Mouse (Mus musculus) hindbrain, embryonic 12.5 days (tissue): ENCODE measurements around the gene Tfap4. TPM values are rescaled to one million over a fixed set of nuclear protein-coding genes. Genes with fewer than 3 reads are reported as not detected.

ENCODE experiments used
- ATAC-seq: fragments of 200-750 bp; cut with Nextera tagmentation; 2 replicates; pipeline ENCODE4 v1.8.0; 2017; ENCODE audit warnings: moderate TSS enrichment; ENCODE audit not compliant: low FRiP score
- H3K27ac ChIP-seq: fragments of 300-500 bp; sonication (generic); 2 replicates; pipeline ENCODE4 v1.5.1; 2016; ENCODE audit warnings: mild to moderate bottlenecking
- H3K27me3 ChIP-seq: fragments of 300-500 bp; sonication (generic); 2 replicates; pipeline ENCODE4 v1.6.1; 2016; ENCODE audit warnings: mild to moderate bottlenecking
- H3K36me3 ChIP-seq: fragments of 300-500 bp; sonication (generic); 2 replicates; pipeline ENCODE4 v1.6.1; 2016; ENCODE audit warnings: mild to moderate bottlenecking
- H3K4me1 ChIP-seq: fragments of 300-500 bp; sonication (generic); 2 replicates; pipeline ENCODE4 v1.6.1; 2016
- H3K4me2 ChIP-seq: fragments of 300-500 bp; sonication (generic); replicated peaks from 2 replicates; pipeline ENCODE4 v1.6.1; 2016; ENCODE audit warnings: mild to moderate bottlenecking
- H3K4me3 ChIP-seq: fragments of 300-500 bp; sonication (generic); 2 replicates; pipeline ENCODE4 v1.5.1; 2016; ENCODE audit warnings: mild to moderate bottlenecking
- H3K9ac ChIP-seq: fragments of 300-500 bp; sonication (generic); 2 replicates; pipeline ENCODE4 v1.6.1; 2016; ENCODE audit warnings: mild to moderate bottlenecking, moderate library complexity
- H3K9me3 ChIP-seq: fragments of 300-500 bp; sonication (generic); replicated peaks from 2 replicates; pipeline ENCODE4 v1.6.1; 2016; ENCODE audit warnings: mild to moderate bottlenecking
- WGBS: fragments of 180-500 bp; shearing (Covaris S2); methylation state at CpG from one replicate; pipeline ENCODE4 v1.1.7; 2016; 5-methylcytosine and 5-hydroxymethylcytosine counted together
- polyA plus RNA-seq: library from polyadenylated mRNA; unstranded; fragments of >200 nt; fragmentation: Nextera tagmentation; extraction: Ambion mirVana; gene quantifications from 2 replicates; pipeline ENCODE4 v1.2.1, GENCODE M21; 2016

Tfap4 gene
- polyA plus RNA-seq, 1 experiment from 2014 or later = 13.1 TPM

DNA sequence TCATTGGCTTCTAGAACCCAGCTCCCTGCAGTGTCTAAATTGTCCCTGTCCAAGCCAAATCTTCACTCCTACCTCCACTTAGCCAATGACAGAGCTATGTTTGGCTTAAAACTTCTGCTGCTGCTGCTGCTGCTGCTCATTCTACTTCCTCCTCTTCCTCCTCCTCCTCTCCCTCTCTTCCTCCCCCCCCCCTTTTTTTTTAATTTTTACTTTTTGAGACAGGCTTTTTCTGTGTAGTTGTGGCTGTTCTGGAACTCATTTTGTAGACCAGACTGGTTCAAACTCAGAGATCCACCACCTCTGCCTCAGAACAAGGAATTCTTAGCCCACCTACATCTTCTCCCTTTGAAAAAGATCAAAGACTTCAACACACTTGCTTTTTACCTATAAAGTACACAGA is 57.1 kb downstream of the Tfap4 start:
- no peaks in the 10 kb centered on the region for H3K9me3 ChIP-seq
- no peaks in the 10 kb centered on the region for H3K4me1 ChIP-seq
- H3K4me3 ChIP-seq = no peak overlapping the region
- ATAC-seq = no peak
- H3K4me2 ChIP-seq = no peak overlapping the region
- H3K9ac ChIP-seq = no peak overlapping the region
- no peak overlapping the region for H3K27ac ChIP-seq
- H3K36me3 ChIP-seq = no peaks in the 10 kb centered on the region
- no peaks in the 10 kb centered on the region for H3K27me3 ChIP-seq

GRCm38 (mm10) chr16:4501703-4502102 is 58.0 kb downstream of the Tfap4 start:
- no peaks in the 10 kb centered on the region for H3K9me3 ChIP-seq
- no peak overlapping the region for H3K27ac ChIP-seq
- WGBS = 90% methylated on average over 3 of the region's 3 CpGs
- no peak for ATAC-seq
- no peak overlapping the region for H3K4me2 ChIP-seq
- H3K36me3 ChIP-seq = no peaks in the 10 kb centered on the region
- H3K4me3 ChIP-seq = no peak overlapping the region
- no peaks in the 10 kb centered on the region for H3K4me1 ChIP-seq
- no peak overlapping the region for H3K9ac ChIP-seq
- H3K27me3 ChIP-seq = no peaks in the 10 kb centered on the region

DNA sequence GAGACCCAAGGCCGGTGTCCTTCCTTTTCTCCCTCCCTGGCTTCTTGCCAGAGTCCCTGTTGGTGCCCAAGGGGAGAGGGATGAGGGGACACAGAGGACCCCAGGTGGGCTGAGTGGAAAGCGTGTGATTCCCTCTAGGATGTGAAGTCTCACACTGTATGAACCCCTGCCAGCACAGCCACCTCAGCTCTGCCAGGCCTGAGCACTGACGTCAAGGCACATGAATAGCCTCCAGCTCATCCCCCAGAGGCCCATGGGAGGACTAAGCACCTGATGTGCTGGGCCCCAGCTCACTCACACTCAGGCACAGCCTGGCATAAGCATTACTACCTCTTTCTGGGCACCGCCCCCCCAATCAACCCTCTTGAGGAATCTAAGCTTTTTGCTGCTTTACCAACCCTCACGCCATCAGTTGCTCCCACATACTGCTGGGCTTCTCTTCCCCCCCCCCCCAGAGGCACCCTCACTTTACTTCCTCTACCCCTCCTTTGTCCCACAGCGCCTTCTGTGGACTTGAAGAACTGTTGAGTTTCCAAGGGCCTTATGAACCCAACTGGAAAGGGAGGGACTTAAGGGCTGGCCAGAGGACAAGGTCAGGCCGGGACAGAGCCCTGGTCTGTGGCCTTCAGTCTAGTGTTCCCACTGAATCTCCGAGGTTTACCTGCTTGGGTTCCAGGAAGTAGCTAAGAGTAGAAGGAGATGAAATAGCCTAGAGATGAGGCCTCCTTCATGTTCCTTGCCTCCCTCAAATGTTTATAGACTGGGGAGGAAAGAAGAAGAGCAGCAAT is 58.9 kb downstream of the Tfap4 start:
- H3K4me1 ChIP-seq = no peaks in the 10 kb centered on the region
- H3K9ac ChIP-seq = no peak overlapping the region
- no peaks in the 10 kb centered on the region for H3K27me3 ChIP-seq
- ATAC-seq = no peak
- WGBS = 84% methylated on average over 7 of the region's 8 CpGs
- no peak overlapping the region for H3K27ac ChIP-seq
- no peaks in the 10 kb centered on the region for H3K9me3 ChIP-seq
- no peaks in the 10 kb centered on the region for H3K36me3 ChIP-seq
- H3K4me3 ChIP-seq = no peak overlapping the region
- no peak overlapping the region for H3K4me2 ChIP-seq

DNA sequence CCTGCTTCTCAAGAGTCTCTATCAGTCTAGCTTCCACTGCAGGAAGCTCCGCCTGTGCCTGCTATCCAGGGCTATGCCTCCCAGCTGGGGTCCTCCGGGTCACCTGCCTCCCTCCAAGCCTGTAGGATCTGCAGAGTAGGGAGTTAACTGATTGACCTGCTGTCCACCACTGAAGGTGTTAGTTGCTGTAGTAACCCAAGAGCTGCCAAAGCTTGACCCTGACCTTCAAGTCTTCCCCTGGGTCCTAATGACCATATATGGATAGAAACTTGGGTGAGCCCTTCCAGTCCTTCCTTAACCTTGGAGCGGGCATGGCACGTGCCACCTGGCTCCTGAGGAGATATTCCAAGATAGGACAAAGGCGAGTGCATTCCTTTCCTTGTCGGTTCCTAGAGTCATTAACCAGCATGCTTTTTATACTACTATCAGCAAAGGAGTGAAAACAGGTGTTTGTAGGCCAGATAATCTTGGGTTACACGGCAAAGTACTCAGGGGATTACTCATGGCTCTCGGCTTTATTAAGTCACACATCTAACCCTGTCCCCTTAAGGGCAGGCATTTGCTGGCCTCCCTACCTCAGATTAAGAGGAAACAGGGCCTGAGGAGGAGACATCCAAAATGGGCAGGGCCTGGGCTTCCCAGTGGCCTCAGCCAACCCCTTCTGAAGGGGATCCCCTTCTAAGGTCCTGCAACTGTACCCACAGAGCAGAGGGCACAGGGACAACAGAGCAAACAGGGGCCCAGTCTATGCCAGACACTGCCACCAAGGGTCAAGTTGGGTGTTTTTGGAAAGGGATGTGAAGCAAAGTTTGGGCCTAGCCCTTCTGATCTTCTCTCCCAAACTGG is 61.7 kb downstream of the Tfap4 start:
- Histone ChIP-seq H3K27me3 (no peaks in the 10 kb centered on the region), H3K9me3 (no peaks in the 10 kb centered on the region), H3K4me2 (no peak overlapping the region), H3K9ac (no peak overlapping the region), H3K27ac (no peak overlapping the region), H3K4me1 (no peaks in the 10 kb centered on the region), H3K4me3 (no peak overlapping the region), H3K36me3 (no peaks in the 10 kb centered on the region)
- no peak for ATAC-seq
- WGBS = 79% methylated on average over 8 of the region's 8 CpGs

DNA sequence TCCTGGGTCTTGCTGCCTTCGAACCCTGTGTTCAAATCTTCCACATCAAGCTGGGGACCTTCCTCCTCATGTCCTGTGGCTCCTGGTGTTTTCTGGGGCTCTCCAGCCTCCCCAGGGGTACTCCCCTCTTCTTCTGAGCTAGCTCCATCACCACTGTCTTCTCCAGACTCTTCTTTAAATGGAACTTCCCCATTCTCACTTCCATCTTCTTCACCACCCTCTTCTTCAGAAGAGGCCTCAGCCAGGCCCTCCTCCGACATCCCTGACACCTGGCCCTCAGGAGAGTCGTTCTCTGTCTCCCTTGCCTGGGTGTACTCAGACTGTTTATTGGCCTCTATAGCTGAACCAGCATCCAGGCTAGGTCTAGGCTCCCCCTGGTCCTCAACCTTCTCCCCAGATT is 63.2 kb downstream of the Tfap4 start:
- 86% methylated on average over 3 of the region's 3 CpGs for WGBS

DNA sequence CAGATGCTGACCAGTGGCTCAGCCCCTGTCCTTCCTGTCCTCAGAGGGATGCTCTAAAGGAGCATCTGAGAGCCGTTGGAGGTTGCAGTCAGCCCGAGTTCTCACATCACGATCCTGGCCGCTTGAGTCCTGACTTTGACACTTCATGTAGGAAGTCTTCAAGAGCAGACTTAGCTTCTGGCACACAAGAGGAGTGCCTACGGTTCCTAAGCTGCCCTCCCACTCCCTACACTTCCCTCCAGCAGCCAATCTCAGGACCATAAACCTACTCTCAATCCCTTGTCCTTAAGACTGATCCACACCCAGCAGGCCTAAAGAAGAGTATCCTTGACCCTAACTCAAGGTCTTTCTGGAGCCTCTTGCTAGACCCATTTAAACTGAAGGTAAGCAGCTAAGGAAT is 63.8 kb downstream of the Tfap4 start:
- no peaks in the 10 kb centered on the region for H3K27me3 ChIP-seq
- H3K4me2 ChIP-seq = no peak overlapping the region
- H3K27ac ChIP-seq = no peak overlapping the region
- H3K36me3 ChIP-seq = peaks cover 8% of the 10 kb centered on the region; the same call in 1 of the 2 replicates
- H3K9me3 ChIP-seq = no peaks in the 10 kb centered on the region
- ATAC-seq = no peak
- H3K4me3 ChIP-seq = no peak overlapping the region
- no peaks in the 10 kb centered on the region for H3K4me1 ChIP-seq
- 92% methylated on average over 5 of the region's 5 CpGs for WGBS
- H3K9ac ChIP-seq = no peak overlapping the region

More for the DNA sequence above, 63.2 kb downstream of the Tfap4 start:
- ATAC-seq = no peak
- H3K27ac ChIP-seq = no peak overlapping the region
- no peak overlapping the region for H3K9ac ChIP-seq
- no peak overlapping the region for H3K4me2 ChIP-seq
- no peaks in the 10 kb centered on the region for H3K27me3 ChIP-seq
- H3K36me3 ChIP-seq = peaks cover 8% of the 10 kb centered on the region; the same call in 1 of the 2 replicates
- no peaks in the 10 kb centered on the region for H3K9me3 ChIP-seq
- no peak overlapping the region for H3K4me3 ChIP-seq
- H3K4me1 ChIP-seq = no peaks in the 10 kb centered on the region

Other genes with a start within 250 kb of the Tfap4 start
- gene Adcy9, start 139.4 kb downstream of the Tfap4 start, polyA plus RNA-seq = 2.8 and 3.5 TPM in 2 replicates
- 25.8 and 36.5 TPM in 2 replicates for gene Srl, start 18.0 kb downstream of the Tfap4 start, polyA plus RNA-seq
- gene Glis2, start 34.9 kb upstream of the Tfap4 start, polyA plus RNA-seq = 34.0 and 34.3 TPM in 2 replicates
- 112 and 119 TPM in 2 replicates for gene Pam16, start 65.1 kb upstream of the Tfap4 start, polyA plus RNA-seq
- 16.3 and 18.0 TPM in 2 replicates for gene Vasn, start 80.1 kb upstream of the Tfap4 start, polyA plus RNA-seq
- 56.2 and 56.9 TPM in 2 replicates for gene Dnaja3, start 80.1 kb upstream of the Tfap4 start, polyA plus RNA-seq
- 22.8 and 24.3 TPM in 2 replicates for gene Coro7, start 119.9 kb upstream of the Tfap4 start, polyA plus RNA-seq
- gene Nmral1, start 159.5 kb upstream of the Tfap4 start, polyA plus RNA-seq = 89.8 and 102 TPM in 2 replicates
- gene Hmox2, start 166.5 kb upstream of the Tfap4 start, polyA plus RNA-seq = 81.5 and 86.2 TPM in 2 replicates
- gene Cdip1, start 230.4 kb upstream of the Tfap4 start, polyA plus RNA-seq = 95.6 and 99.1 TPM in 2 replicates